Mouse (Mus musculus) CH12.LX (cell line): ENCODE measurements around the gene Pck1.

ENCODE experiments used
- CTCF ChIP-seq, 2 experiments: IDR thresholded peaks in 1 of 2; conservative IDR thresholded peaks in 1 of 2; 2 replicates each; pipeline ENCODE4 v1.5.1; 2011 to 2012; ENCODE audit warnings: low read depth in 2 of 2, low read length in 2 of 2, improper control_type of control experiment in 1 of 2, inconsistent platforms in 1 of 2, mild to moderate bottlenecking in 1 of 2, moderate library complexity in 1 of 2
- EP300 ChIP-seq: IDR thresholded peaks from 2 replicates; pipeline ENCODE4 v1.6.1; 2011; ENCODE audit warnings: low read length, improper control_type of control experiment
- JUN ChIP-seq: IDR thresholded peaks from 2 replicates; pipeline ENCODE4 v1.6.1; 2011; ENCODE audit warnings: low read depth, mild to moderate bottlenecking, low read length, improper control_type of control experiment, moderate library complexity; ENCODE audit not compliant: insufficient read depth
- KAT2A ChIP-seq: IDR thresholded peaks from 2 replicates; pipeline ENCODE4 v1.6.1; 2012; ENCODE audit warnings: low read length, improper control_type of control experiment, inconsistent platforms; ENCODE audit not compliant: insufficient replicate concordance
- MAFK ChIP-seq: IDR thresholded peaks from 2 replicates; pipeline ENCODE4 v1.6.1; 2011; ENCODE audit warnings: low read length, improper control_type of control experiment; ENCODE audit not compliant: insufficient replicate concordance
- NELFE ChIP-seq: IDR thresholded peaks from 2 replicates; pipeline ENCODE4 v1.6.1; 2011; ENCODE audit warnings: low read depth, low read length, improper control_type of control experiment
- RAD21 ChIP-seq: IDR thresholded peaks from 2 replicates; pipeline ENCODE4 v1.6.1; 2011; ENCODE audit warnings: low read depth, mild to moderate bottlenecking, low read length, improper control_type of control experiment, moderate library complexity
- ZNF384 ChIP-seq: IDR thresholded peaks from 2 replicates; pipeline ENCODE4 v1.6.1; 2012; ENCODE audit warnings: low read depth, low read length, improper control_type of control experiment, inconsistent platforms

GRCm38 (mm10) chr2:173187182-173187855, 34.5 kb downstream of the Pck1 start:
- no peak for TF ChIP-seq JUN
- no peak for TF ChIP-seq ZNF384
- no peak for TF ChIP-seq CTCF (conservative IDR thresholded peaks at IDR 0.05 in 1 of 2, IDR thresholded peaks at IDR 0.05 in 1 of 2; ENCODE audit: low read depth in 2 of 2, low read length in 2 of 2)
- TF ChIP-seq RAD21: no peak
- TF ChIP-seq NELFE: no peak
- no peak for TF ChIP-seq KAT2A
- no peak for TF ChIP-seq EP300
- TF ChIP-seq MAFK: no peak
